Mouse (Mus musculus): ENCODE results near the gene Slx4ip. TPM values are rescaled to one million over a fixed set of nuclear protein-coding genes. Genes with fewer than 3 reads are reported as not detected.

Gene Slx4ip
- 2.3 TPM in 2 replicates for polyA plus RNA-seq (2021; fragmentation: Nextera tagmentation)
- long read RNA-seq, experiment 1, full-length matches to known transcripts, result 2 of 11 reads
- long read RNA-seq, experiment 1, partial matches to known transcripts, result 4 of 11 reads
- long read RNA-seq, experiment 1, other reads (novel, unspliced or antisense), result 5 of 11 reads
- long read RNA-seq, experiment 2, full-length matches to known transcripts, result 3 of 9 reads
- long read RNA-seq, experiment 2, partial matches to known transcripts, result 2 of 9 reads
- long read RNA-seq, experiment 2, other reads (novel, unspliced or antisense), result 4 of 9 reads

GRCm38 (mm10) chr2:136891068-136891950 lies at the start of gene Slx4ip, which contains the start of the genes AL731706.1 and Mkks:
TSS of gene Slx4ip (plus strand) at chr2:136891218.
TSS of gene AL731706.1 (minus strand) at chr2:136891389.
TSS of gene Mkks (minus strand) at chr2:136891389.

GRCm38 (mm10) chr2:136885579-136885978 lies 5.4 kb upstream of the Slx4ip start, which contains the start of gene AL731706.2:
TSS of gene AL731706.2 (minus strand) at chr2:136885679.

DNA sequence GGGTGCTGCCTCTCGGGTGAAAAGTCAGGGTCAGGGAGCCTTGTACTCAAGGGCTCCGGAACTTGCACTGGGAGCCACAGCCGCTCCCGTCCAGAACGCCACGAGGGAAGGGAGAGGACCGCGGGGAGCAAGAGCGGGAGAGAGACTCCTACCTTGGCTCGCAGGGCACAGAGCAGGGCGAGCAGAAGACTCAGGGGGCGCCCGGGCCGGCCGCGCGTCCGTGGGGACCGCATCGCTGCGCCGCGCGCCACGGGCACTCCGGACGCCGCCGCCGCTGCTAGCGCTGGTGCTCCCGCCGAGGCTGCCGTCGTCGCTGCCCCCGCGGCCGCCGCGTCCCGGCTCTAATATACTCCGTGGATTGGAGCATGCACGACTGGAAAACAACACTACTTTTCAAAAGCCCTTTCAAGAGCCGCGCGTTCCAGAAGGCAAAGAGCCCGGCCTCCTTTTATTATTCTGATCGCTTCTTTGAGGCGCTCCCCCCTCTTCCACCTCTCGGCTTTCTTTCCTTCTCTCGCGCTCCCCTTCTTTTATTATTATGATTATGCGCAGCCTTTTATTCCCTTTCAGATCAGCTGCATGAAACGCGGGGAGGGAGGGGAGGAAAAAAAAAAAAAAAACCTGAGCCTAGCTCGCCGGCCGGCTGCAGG lies 225.1 kb downstream of the Slx4ip start, which contains the start of gene Jag1:
Gene Jag1 (minus strand): TSS at position 620 of the 650 bp plus-strand sequence.

Other genes starting within 250 kb of the Slx4ip start
- gene Snap25, start 177.8 kb upstream of the Slx4ip start, polyA plus RNA-seq (2021; fragmentation: Nextera tagmentation), result 1,899 and 2,220 TPM in 2 replicates
- gene AL731706.2, start 5.5 kb upstream of the Slx4ip start, polyA plus RNA-seq (2021; fragmentation: Nextera tagmentation), result 68.8 and 73.7 TPM in 2 replicates
- 56.6 and 66.6 TPM in 2 replicates for gene AL731706.1, start 171 bp downstream of the Slx4ip start, polyA plus RNA-seq (2021; fragmentation: Nextera tagmentation)
- 11.5 and 11.8 TPM in 2 replicates for gene Mkks, start 171 bp downstream of the Slx4ip start, polyA plus RNA-seq (2021; fragmentation: Nextera tagmentation)
- 2.6 and 3.6 TPM in 2 replicates for gene Jag1, start 225.4 kb downstream of the Slx4ip start, polyA plus RNA-seq (2021; fragmentation: Nextera tagmentation)